Mouse (Mus musculus): ENCODE measurements around the gene Ccdc177. TPM values are rescaled to one million over a fixed set of nuclear protein-coding genes. Genes with fewer than 3 reads are reported as not detected.

The Ccdc177 gene
- polyA plus RNA-seq, 1 experiment from 2014 or later = 2.1 TPM

DNA sequence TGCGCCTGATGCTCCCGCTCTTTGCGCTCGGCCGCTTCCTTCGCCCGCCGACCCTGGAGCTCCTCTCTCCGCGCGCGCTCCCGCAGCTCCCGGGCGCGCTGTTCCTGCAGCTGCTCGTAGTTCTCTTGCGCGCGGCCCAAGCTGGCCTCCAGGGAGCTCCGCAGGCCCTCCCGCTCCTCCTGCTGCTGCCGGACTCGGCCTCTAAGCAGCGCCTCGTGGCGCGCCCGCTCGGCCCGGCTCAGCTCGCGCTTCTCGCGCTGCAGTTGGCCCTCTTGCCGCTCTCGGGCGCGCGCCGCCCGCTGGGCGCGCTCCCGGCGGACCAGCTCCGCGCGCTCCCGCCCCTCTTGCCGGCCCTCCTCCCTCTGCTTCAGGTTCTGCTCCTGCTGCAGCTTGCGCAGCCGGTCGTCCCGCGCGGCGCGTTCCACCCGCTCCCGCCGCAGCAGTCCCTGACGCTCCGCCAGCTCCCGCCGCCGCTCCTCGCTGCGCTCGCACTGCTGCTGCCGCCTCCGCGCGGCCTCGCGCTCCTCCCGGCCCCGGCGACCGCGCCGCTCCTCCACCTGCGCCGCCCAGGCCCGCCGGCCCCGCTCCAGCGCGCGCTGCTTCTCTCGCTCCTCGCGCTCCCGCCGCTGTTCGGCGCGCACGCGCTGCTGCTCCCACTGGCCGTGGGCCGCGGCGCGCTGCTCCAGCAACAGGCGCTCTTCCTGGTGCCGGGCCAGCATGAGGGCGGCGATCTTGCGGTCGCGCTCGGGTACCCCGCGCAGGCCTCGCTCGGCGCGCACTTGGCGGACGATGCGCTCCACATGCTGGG is 2.5 kb downstream of the Ccdc177 start:
- ATAC-seq (ENCODE audit: low FRiP score) = peak; percentile 68
- Histone ChIP-seq H3K9ac (replicated peaks) (peak overlapping the region; percentile 89), H3K9me3 (replicated peaks) (no peaks in the 10 kb centered on the region), H3K4me1 (peaks cover 39% of the 10 kb centered on the region), H3K4me3 (replicated peaks) (peak overlapping the region; percentile 66), H3K4me2 (peak overlapping the region; percentile 83), H3K36me3 (peaks cover 40% of the 10 kb centered on the region), H3K27ac (replicated peaks) (peak overlapping the region; percentile 96), H3K27me3 (replicated peaks) (no peaks in the 10 kb centered on the region)
- WGBS = 2% methylated on average over 107 of the region's 122 CpGs

DNA sequence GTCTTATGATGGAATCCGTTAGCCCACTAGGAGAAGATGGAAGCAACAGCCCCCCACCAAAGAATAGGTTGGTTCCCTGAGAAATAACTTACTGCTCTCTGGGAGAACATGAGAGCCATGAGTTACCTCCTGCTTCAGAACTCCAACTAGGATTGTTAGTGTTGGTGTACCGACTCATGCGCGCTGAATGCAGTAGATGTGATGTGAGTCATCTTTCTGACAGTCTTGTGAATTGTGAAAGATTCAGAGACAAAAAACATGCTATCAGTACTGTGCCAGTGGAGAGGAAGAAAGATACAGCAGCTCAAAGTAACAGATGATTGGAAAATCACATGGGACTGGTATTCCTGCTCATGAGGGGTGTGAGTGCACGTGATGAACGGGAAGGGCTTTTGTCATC is 8.9 kb downstream of the Ccdc177 start:
- no peak overlapping the region for H3K9ac ChIP-seq (replicated peaks)
- WGBS = 90% methylated on average over 6 of the region's 6 CpGs
- no peak for ATAC-seq (ENCODE audit: low FRiP score)
- H3K9me3 ChIP-seq (replicated peaks) = no peaks in the 10 kb centered on the region
- no peak overlapping the region for H3K4me2 ChIP-seq
- no peak overlapping the region for H3K4me3 ChIP-seq (replicated peaks)
- H3K4me1 ChIP-seq = peaks cover 4% of the 10 kb centered on the region; the same call in 1 of the 2 replicates
- H3K36me3 ChIP-seq = peaks cover 34% of the 10 kb centered on the region
- H3K27me3 ChIP-seq (replicated peaks) = no peaks in the 10 kb centered on the region
- H3K27ac ChIP-seq (replicated peaks) = no peak overlapping the region

DNA sequence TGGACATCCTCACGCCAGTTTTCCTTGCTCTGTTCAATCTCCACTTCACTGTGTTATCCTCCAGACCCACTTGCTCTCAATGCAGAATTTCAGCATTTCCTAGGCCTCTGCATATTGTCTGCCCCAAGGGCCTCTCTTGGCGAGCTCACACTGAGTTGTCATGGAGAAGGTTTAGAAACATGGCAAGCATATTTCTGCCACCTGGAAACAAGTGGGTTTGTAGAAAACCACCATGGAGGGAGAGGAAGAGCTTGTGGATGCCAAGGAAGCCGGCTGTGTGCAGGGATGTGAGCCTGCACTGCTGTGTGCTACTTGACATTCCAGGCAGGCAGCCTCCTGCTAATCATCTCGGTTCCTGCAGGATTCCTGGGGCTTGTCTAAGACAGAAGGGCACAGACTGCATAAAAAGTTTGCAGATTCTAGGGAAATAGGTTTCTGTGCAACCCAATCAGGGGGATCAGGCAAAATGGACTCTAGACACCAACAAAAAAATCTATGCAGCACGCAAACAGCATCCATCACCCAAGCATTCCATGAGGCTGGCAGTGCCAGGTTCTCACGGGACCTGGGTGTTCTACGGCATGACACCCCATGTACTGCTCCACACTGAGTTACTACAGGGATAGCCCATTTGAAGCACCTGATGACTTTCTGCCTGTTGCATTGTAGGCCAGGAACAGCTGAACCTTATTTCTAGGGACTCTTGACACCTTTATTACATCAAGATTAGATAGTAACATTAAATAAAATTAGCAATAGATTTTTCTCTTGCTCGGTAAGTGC is 14.3 kb downstream of the Ccdc177 start:
- Histone ChIP-seq H3K9me3 (replicated peaks) (no peaks in the 10 kb centered on the region), H3K27me3 (replicated peaks) (no peaks in the 10 kb centered on the region), H3K36me3 (no peaks in the 10 kb centered on the region), H3K27ac (replicated peaks) (peak overlapping the region; percentile 65), H3K4me2 (no peak overlapping the region), H3K4me3 (replicated peaks) (no peak overlapping the region), H3K9ac (replicated peaks) (no peak overlapping the region), H3K4me1 (peaks cover 11% of the 10 kb centered on the region)
- ATAC-seq (ENCODE audit: low FRiP score) = peak; percentile 76
- WGBS = 36% methylated on average over 8 of the region's 8 CpGs

DNA sequence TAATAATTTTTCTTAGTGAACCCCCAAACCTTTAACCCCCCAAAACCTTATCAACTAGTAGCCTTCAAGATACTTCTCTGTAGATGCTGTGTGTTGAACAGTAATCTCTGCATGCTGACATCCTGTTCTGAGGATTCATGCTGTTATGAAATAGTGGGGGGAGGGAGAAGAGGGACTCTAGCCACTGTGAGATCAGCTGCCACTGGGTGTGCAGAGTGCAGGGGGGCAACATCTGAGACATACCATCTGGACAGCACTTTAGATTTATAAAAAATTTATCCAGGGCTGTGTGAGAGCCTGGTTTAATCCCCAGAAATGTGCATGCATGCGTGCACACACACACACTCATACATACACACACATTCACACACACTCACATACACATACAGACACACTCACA is 15.9 kb downstream of the Ccdc177 start:
- WGBS = 84% methylated on average over 1 of the region's 1 CpGs
- no peaks in the 10 kb centered on the region for H3K36me3 ChIP-seq
- peaks cover 11% of the 10 kb centered on the region for H3K4me1 ChIP-seq
- no peak overlapping the region for H3K4me2 ChIP-seq
- no peak overlapping the region for H3K27ac ChIP-seq (replicated peaks)
- ATAC-seq (ENCODE audit: low FRiP score) = no peak
- H3K9me3 ChIP-seq (replicated peaks) = no peaks in the 10 kb centered on the region
- H3K27me3 ChIP-seq (replicated peaks) = no peaks in the 10 kb centered on the region
- H3K9ac ChIP-seq (replicated peaks) = no peak overlapping the region
- no peak overlapping the region for H3K4me3 ChIP-seq (replicated peaks)

DNA sequence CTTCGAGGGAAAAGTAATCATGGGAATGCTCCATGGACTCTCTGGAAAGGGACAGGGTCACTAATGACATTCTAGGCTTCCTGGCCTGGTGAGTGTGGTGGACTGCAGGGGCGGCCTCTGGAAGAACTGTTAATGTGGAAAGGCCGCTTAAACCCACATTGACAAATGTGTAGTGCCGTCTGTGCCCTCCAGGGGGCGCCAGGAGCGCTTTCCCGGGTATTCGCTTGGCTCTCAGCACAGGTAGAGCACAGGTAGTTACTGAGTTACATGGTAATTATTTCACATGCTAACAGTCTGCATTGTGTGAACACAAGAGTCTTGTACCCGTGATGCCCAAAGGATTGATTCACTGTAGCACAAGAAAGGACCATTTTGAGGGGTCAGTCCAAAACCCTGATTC is 21.0 kb downstream of the Ccdc177 start:
- H3K27ac ChIP-seq (replicated peaks) = no peak overlapping the region
- H3K27me3 ChIP-seq (replicated peaks) = no peaks in the 10 kb centered on the region
- whole genome bisulfite sequencing = 31% methylated on average over 9 of the region's 9 CpGs
- no peaks in the 10 kb centered on the region for H3K9me3 ChIP-seq (replicated peaks)
- no peak for ATAC-seq (ENCODE audit: low FRiP score)
- no peak overlapping the region for H3K9ac ChIP-seq (replicated peaks)
- no peak overlapping the region for H3K4me3 ChIP-seq (replicated peaks)
- no peak overlapping the region for H3K4me2 ChIP-seq
- H3K36me3 ChIP-seq = no peaks in the 10 kb centered on the region
- peaks cover 23% of the 10 kb centered on the region for H3K4me1 ChIP-seq

DNA sequence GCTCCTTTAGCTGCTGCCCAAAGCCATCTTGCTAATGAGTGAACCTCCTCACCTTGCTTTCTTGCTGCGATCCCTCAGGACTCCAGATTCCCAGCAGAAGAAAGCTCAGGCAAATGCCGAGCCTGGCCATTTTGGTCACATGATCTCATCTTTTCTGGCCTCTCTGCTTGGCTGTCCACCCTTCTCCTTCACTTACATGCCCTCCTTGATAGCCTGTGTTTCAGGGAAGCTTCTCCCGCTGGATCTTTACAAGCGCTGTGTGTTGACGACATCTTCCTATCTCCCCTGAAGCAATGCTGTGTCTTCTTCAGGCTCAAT is 23.2 kb downstream of the Ccdc177 start:
- Histone ChIP-seq H3K9ac (replicated peaks) (no peak overlapping the region), H3K27me3 (replicated peaks) (no peaks in the 10 kb centered on the region), H3K4me3 (replicated peaks) (no peak overlapping the region), H3K9me3 (replicated peaks) (no peaks in the 10 kb centered on the region), H3K4me1 (peaks cover 25% of the 10 kb centered on the region), H3K36me3 (no peaks in the 10 kb centered on the region), H3K4me2 (peak overlapping the region; percentile 28), H3K27ac (replicated peaks) (peak overlapping the region; percentile 88)
- 62% methylated on average over 5 of the region's 5 CpGs for WGBS
- ATAC-seq (ENCODE audit: low FRiP score) = 0 out of 2 replicates have a peak, but pooled peaks have one; percentile 8

DNA sequence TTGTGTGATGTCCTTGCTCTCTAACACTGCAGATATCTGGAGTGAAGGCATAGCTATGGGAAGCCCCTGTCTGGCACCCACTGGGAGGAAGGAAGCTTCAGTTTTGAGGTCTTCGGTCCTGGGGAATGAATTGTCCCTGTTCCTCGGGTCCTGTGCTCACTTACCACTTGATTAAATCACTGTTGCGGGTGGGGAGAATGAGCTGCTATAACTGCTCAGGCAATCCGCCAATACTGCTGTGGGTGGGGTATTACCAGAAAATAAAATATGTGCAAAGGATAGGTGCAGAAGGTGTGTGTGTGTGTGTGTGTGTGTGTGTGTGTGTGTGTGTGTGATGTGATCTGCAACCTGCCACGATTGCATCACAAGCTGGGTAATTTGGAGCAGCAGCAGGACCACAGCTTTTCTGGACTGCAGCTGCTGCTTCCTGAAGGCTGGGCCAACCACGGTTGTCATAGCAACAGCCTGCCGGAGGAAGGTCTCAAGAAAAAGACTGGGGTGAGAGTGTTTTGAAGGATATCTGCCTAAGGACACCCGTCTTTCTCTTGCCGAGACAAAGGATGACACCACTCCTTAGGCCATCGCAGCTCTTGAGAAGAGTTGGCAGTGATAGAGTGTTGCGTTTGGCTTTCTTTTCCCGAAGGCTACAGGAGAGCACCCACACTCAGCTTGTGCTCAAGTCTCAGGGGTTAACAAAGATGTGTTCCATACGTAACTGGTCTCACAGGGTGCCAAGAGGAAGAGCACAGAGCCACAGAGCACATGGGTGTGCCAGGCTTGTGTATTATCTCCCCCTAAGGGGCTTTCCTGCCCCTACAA is 23.8 kb downstream of the Ccdc177 start:
- Histone ChIP-seq H3K9me3 (replicated peaks) (no peaks in the 10 kb centered on the region), H3K36me3 (no peaks in the 10 kb centered on the region), H3K4me3 (replicated peaks) (no peak overlapping the region), H3K27ac (replicated peaks) (peak overlapping the region; percentile 88), H3K4me2 (peak overlapping the region; percentile 28), H3K9ac (replicated peaks) (no peak overlapping the region), H3K27me3 (replicated peaks) (no peaks in the 10 kb centered on the region), H3K4me1 (peaks cover 25% of the 10 kb centered on the region)
- 10% methylated on average over 13 of the region's 13 CpGs for WGBS
- ATAC-seq (ENCODE audit: low FRiP score) = peak; percentile 76

DNA sequence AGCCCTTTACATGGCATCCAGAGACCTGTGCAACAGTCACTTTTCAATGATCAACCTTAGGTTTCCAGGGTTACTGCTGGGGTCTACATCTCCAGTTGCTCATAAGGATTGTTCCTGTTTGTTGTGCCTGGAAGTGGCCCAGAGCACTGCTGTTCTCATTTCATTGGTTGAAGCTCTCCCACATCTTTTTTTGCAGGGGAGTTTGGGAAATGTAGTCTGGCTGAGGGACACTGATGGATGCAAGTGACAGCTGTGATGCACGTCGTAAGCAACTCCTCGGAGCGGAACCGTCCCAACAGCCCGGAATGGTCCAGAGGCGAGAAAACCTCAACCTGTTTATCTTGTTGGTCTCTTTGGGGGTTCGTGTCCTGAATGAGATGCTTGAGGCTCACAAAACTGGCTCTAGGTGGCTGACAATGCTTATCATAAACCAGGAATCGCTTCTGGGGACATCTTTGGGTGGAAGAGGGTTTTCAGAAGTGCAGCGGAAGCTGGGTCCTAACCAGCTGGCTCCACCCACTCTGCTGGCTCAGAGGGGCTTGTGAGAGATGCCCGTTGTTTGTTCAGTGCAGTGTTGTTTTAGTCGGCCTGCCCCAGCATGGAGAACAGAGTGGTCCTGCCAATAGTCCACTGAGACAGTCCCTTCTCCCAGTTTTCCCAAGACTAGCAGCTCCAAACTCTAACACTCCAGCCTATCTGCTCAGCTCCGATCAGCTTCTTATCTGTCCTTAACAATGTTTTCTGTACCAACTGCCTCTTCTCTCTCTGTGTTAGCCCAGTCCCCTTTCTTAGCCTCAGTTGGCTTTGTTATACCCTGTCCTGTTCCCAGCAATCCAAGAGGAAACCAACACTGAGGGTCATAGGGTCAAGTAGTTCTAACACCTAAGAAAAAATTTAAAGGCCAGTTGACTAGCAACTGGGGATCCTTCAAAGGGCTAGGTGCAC is 25.7 kb downstream of the Ccdc177 start:
- no peak overlapping the region for H3K4me2 ChIP-seq
- no peak overlapping the region for H3K4me3 ChIP-seq (replicated peaks)
- no peak overlapping the region for H3K9ac ChIP-seq (replicated peaks)
- ATAC-seq (ENCODE audit: low FRiP score) = no peak
- no peaks in the 10 kb centered on the region for H3K27me3 ChIP-seq (replicated peaks)
- H3K36me3 ChIP-seq = no peaks in the 10 kb centered on the region
- H3K9me3 ChIP-seq (replicated peaks) = no peaks in the 10 kb centered on the region
- H3K27ac ChIP-seq (replicated peaks) = no peak overlapping the region
- peaks cover 28% of the 10 kb centered on the region for H3K4me1 ChIP-seq
- 53% methylated on average over 13 of the region's 13 CpGs for WGBS

DNA sequence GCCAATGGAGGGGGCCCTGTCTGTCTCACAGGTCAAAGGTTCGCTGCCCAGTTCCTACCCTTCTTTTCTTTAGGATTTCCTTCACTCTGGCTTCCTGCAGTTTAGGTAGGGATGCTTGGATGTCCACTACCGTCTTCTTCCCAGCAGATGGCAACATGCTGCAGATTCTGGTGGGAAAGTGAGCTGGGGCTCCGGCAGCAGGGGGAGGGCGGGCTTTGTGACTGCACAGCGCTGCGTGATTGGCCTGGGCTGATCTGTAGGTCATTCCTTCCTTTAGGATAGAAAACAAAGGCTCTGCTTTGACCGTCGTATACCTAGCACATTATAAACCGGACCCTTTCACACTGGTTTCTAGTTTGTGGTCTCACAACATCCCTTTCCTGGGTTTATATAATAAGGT is 29.9 kb downstream of the Ccdc177 start:
- peak; percentile 87 for ATAC-seq (ENCODE audit: low FRiP score)
- Histone ChIP-seq H3K9ac (replicated peaks) (no peak overlapping the region; the same call in 1 of the 2 replicates), H3K9me3 (replicated peaks) (no peaks in the 10 kb centered on the region), H3K27me3 (replicated peaks) (no peaks in the 10 kb centered on the region), H3K36me3 (no peaks in the 10 kb centered on the region), H3K4me1 (peaks cover 8% of the 10 kb centered on the region; the same call in 1 of the 2 replicates), H3K4me3 (replicated peaks) (no peak overlapping the region), H3K27ac (replicated peaks) (no peak overlapping the region), H3K4me2 (peak overlapping the region; percentile 30; the same call in 1 of the 2 replicates)
- 4% methylated on average over 9 of the region's 9 CpGs for whole genome bisulfite sequencing

DNA sequence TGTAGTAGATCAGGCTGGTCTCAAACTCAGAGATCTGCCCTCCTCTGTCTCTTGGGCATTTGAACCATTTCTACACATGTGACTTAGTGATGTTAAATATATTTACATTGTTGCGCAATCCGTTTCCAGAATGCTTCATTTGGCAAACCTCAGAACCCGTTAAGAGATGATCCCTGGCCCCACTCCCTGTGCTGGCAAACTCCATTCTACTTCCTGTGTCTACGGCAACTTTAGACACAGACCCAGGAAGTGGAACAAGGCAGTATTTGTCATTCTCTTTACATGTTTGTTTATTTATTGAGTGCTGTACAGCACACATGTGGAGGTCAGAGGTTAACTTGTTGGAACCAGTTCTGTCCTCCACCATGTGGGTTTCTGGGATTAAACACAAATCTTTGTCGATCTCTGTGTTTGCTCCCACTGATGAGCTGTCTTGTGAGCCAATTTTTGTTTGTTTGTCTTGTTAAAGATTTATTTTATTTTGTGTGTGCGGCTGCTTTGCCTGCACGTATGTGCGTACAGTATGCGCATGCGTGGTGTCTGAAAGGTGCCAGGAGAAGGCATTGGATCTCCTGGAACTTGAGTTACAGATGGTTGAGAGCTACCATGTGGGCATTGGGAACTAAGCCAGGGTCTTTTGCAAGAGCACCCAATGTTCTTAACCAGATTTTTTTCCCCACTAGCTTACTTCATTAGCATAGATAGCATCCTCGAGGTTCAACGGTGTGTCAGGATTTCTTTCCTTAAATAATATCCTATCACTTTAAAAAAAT is 30.5 kb downstream of the Ccdc177 start:
- no peaks in the 10 kb centered on the region for H3K27me3 ChIP-seq (replicated peaks)
- H3K36me3 ChIP-seq = no peaks in the 10 kb centered on the region
- H3K4me1 ChIP-seq = peaks cover 11% of the 10 kb centered on the region; the same call in 1 of the 2 replicates
- WGBS = 88% methylated on average over 12 of the region's 12 CpGs
- H3K9ac ChIP-seq (replicated peaks) = no peak overlapping the region; the same call in 1 of the 2 replicates
- ATAC-seq (ENCODE audit: low FRiP score) = no peak
- no peaks in the 10 kb centered on the region for H3K9me3 ChIP-seq (replicated peaks)
- no peak overlapping the region for H3K4me3 ChIP-seq (replicated peaks)
- H3K27ac ChIP-seq (replicated peaks) = no peak overlapping the region
- H3K4me2 ChIP-seq = no peak overlapping the region

All from neural tube, embryonic 15.5 days (tissue).